Mouse (Mus musculus): ENCODE data around the gene Fgf5. TPM values are rescaled to one million over a fixed set of nuclear protein-coding genes. Genes with fewer than 3 reads are reported as not detected.

Fgf5 gene
- not detected in 2 replicates for total RNA-seq (2014; rRNA removed; ENCODE audit: low replicate concordance)
- polyA plus RNA-seq (2015; fragmentation: Nextera tagmentation; extraction: Ambion mirVana), result 0.16 TPM in 1 of 2 replicates, not detected in the other

- no peak within 1 kb of the TSS for H3K27ac ChIP-seq (ENCODE audit: low read depth)
- no peak for TF ChIP-seq EP300 (IDR thresholded peaks at IDR 0.05; ENCODE audit: low read depth)
- TF ChIP-seq CTCF (IDR thresholded peaks at IDR 0.05; ENCODE audit: low read depth), result no peak
- peak within 1 kb of the TSS; percentile 78 for H3K4me2 ChIP-seq (ENCODE audit: low read depth, low read length)
- no peaks in the 10 kb centered on the region for H3K36me3 ChIP-seq (replicated peaks; ENCODE audit: control insufficient read depth, insufficient read depth, low read length)
- peak within 1 kb of the TSS; percentile 51 for H3K4me3 ChIP-seq (ENCODE audit: low read depth, low read length)
- DNase-seq (ENCODE audit: low spot score) (peak; percentile 68), ATAC-seq (ENCODE audit: insufficient read depth, low read depth) (peak; percentile 90)
- H3K4me1 ChIP-seq (ENCODE audit: control insufficient read depth, insufficient read depth), result no peaks in the 10 kb centered on the region
- under 1% methylated on average over 73 of the region's 80 CpGs for WGBS
- peak within 1 kb of the TSS; percentile 1; the same call in 1 of the 2 replicates for H3K9ac ChIP-seq (replicated peaks; ENCODE audit: low read depth, low read length)
- peaks cover 49% of the 10 kb centered on the region for H3K27me3 ChIP-seq (ENCODE audit: control insufficient read depth, insufficient read depth, low read length)
- no peaks in the 10 kb centered on the region for H3K9me3 ChIP-seq (replicated peaks; ENCODE audit: control insufficient read depth, low read length)
These were observed at the start of gene Fgf5 for GRCm38 (mm10) chr5:98253838-98254821. Gene Fgf5 (plus strand): TSS chr5:98254184.

GRCm38 (mm10) chr5:98212501-98212900 is 41.5 kb upstream of the Fgf5 start:
- Histone ChIP-seq H3K36me3 (replicated peaks; ENCODE audit: control insufficient read depth, insufficient read depth, low read length) (no peaks in the 10 kb centered on the region), H3K9me3 (replicated peaks; ENCODE audit: control insufficient read depth, low read length) (no peaks in the 10 kb centered on the region), H3K27ac (ENCODE audit: low read depth) (no peak overlapping the region), H3K4me3 (ENCODE audit: low read depth, low read length) (no peak overlapping the region), H3K9ac (replicated peaks; ENCODE audit: low read depth, low read length) (no peak overlapping the region), H3K4me2 (ENCODE audit: low read depth, low read length) (no peak overlapping the region), H3K27me3 (ENCODE audit: control insufficient read depth, insufficient read depth, low read length) (no peaks in the 10 kb centered on the region), H3K4me1 (ENCODE audit: control insufficient read depth, insufficient read depth) (no peaks in the 10 kb centered on the region)
- WGBS, result 56% methylated on average over 4 of the region's 4 CpGs
- DNase-seq (ENCODE audit: low spot score), result no peak
- no peak for TF ChIP-seq EP300 (IDR thresholded peaks at IDR 0.05; ENCODE audit: low read depth)
- TF ChIP-seq CTCF (IDR thresholded peaks at IDR 0.05; ENCODE audit: low read depth), result no peak
- ATAC-seq (ENCODE audit: insufficient read depth, low read depth), result no peak

GRCm38 (mm10) chr5:98221956-98222355 is 32.0 kb upstream of the Fgf5 start:
- Histone ChIP-seq H3K27ac (ENCODE audit: low read depth) (no peak overlapping the region), H3K4me3 (ENCODE audit: low read depth, low read length) (no peak overlapping the region), H3K4me2 (ENCODE audit: low read depth, low read length) (no peak overlapping the region), H3K36me3 (replicated peaks; ENCODE audit: control insufficient read depth, insufficient read depth, low read length) (no peaks in the 10 kb centered on the region), H3K27me3 (ENCODE audit: control insufficient read depth, insufficient read depth, low read length) (no peaks in the 10 kb centered on the region), H3K9ac (replicated peaks; ENCODE audit: low read depth, low read length) (no peak overlapping the region), H3K4me1 (ENCODE audit: control insufficient read depth, insufficient read depth) (no peaks in the 10 kb centered on the region), H3K9me3 (replicated peaks; ENCODE audit: control insufficient read depth, low read length) (no peaks in the 10 kb centered on the region)
- DNase-seq (ENCODE audit: low spot score), result no peak
- TF ChIP-seq EP300 (IDR thresholded peaks at IDR 0.05; ENCODE audit: low read depth), result no peak
- TF ChIP-seq CTCF (IDR thresholded peaks at IDR 0.05; ENCODE audit: low read depth), result no peak
- ATAC-seq (ENCODE audit: insufficient read depth, low read depth), result no peak
- WGBS, result 72% methylated on average over 4 of the region's 4 CpGs

GRCm38 (mm10) chr5:98226710-98227109 is 27.3 kb upstream of the Fgf5 start:
- 58% methylated on average over 2 of the region's 2 CpGs for whole genome bisulfite sequencing
- no peaks in the 10 kb centered on the region for H3K27me3 ChIP-seq (ENCODE audit: control insufficient read depth, insufficient read depth, low read length)
- no peaks in the 10 kb centered on the region for H3K36me3 ChIP-seq (replicated peaks; ENCODE audit: control insufficient read depth, insufficient read depth, low read length)
- no peaks in the 10 kb centered on the region for H3K4me1 ChIP-seq (ENCODE audit: control insufficient read depth, insufficient read depth)
- no peak for ATAC-seq (ENCODE audit: insufficient read depth, low read depth)
- no peak overlapping the region for H3K4me2 ChIP-seq (ENCODE audit: low read depth, low read length)
- H3K4me3 ChIP-seq (ENCODE audit: low read depth, low read length), result no peak overlapping the region
- no peak overlapping the region for H3K9ac ChIP-seq (replicated peaks; ENCODE audit: low read depth, low read length)
- H3K9me3 ChIP-seq (replicated peaks; ENCODE audit: control insufficient read depth, low read length), result no peaks in the 10 kb centered on the region
- DNase-seq (ENCODE audit: low spot score), result no peak
- H3K27ac ChIP-seq (ENCODE audit: low read depth), result no peak overlapping the region
- TF ChIP-seq CTCF (IDR thresholded peaks at IDR 0.05; ENCODE audit: low read depth), result no peak
- no peak for TF ChIP-seq EP300 (IDR thresholded peaks at IDR 0.05; ENCODE audit: low read depth)

- Histone ChIP-seq H3K27me3 (ENCODE audit: control insufficient read depth, insufficient read depth, low read length) (no peaks in the 10 kb centered on the region), H3K9me3 (replicated peaks; ENCODE audit: control insufficient read depth, low read length) (no peaks in the 10 kb centered on the region), H3K4me2 (ENCODE audit: low read depth, low read length) (no peak overlapping the region), H3K27ac (ENCODE audit: low read depth) (no peak overlapping the region), H3K36me3 (replicated peaks; ENCODE audit: control insufficient read depth, insufficient read depth, low read length) (no peaks in the 10 kb centered on the region), H3K4me1 (ENCODE audit: control insufficient read depth, insufficient read depth) (no peaks in the 10 kb centered on the region), H3K4me3 (ENCODE audit: low read depth, low read length) (no peak overlapping the region), H3K9ac (replicated peaks; ENCODE audit: low read depth, low read length) (no peak overlapping the region)
- no peak for DNase-seq (ENCODE audit: low spot score)
- no peak for TF ChIP-seq CTCF (IDR thresholded peaks at IDR 0.05; ENCODE audit: low read depth)
- no peak for TF ChIP-seq EP300 (IDR thresholded peaks at IDR 0.05; ENCODE audit: low read depth)
- 61% methylated on average over 6 of the region's 6 CpGs for WGBS
- ATAC-seq (ENCODE audit: insufficient read depth, low read depth), result no peak
These were observed 24.5 kb upstream of the Fgf5 start for GRCm38 (mm10) chr5:98229456-98229855.
